Mouse (Mus musculus): Measurements from ENCODE around the gene Trp73. TPM values are rescaled to one million over a fixed set of nuclear protein-coding genes. Genes with fewer than 3 reads are reported as not detected.

Gene Trp73
- polyA plus RNA-seq, 1 experiment: not detected

GRCm38 (mm10) chr4:154045837-154046236, 94.2 kb downstream of the Trp73 start:
- Histone ChIP-seq H3K27ac (ENCODE audit: insufficient read depth, low read depth, low read length) (no peak overlapping the region), H3K4me3 (ENCODE audit: insufficient read depth, low read depth, low read length) (no peak overlapping the region), H3K4me1 (ENCODE audit: control insufficient read depth, insufficient read depth, low read length) (no peaks in the 10 kb centered on the region)
- whole genome bisulfite sequencing: 67% methylated on average over 5 of the region's 5 CpGs
- TF ChIP-seq POLR2A (IDR thresholded peaks at IDR 0.05; ENCODE audit: insufficient read depth, low read depth, low read length) (no peak), CTCF (IDR thresholded peaks at IDR 0.05; ENCODE audit: insufficient read depth, low read depth, low read length) (no peak)

- 77% methylated on average over 9 of the region's 9 CpGs for WGBS
- TF ChIP-seq CTCF (IDR thresholded peaks at IDR 0.05; ENCODE audit: insufficient read depth, low read depth, low read length): no peak
- TF ChIP-seq POLR2A (IDR thresholded peaks at IDR 0.05; ENCODE audit: insufficient read depth, low read depth, low read length): no peak
- no peak within 1 kb of the TSS for H3K4me3 ChIP-seq (ENCODE audit: insufficient read depth, low read depth, low read length)
Measured at GRCm38 (mm10) chr4:154042577-154042976, 97.4 kb downstream of the Trp73 start, which contains the start of gene Ccdc27. TSS of gene Ccdc27 (minus strand) at chr4:154042677.

GRCm38 (mm10) chr4:154037123-154037522, 102.9 kb downstream of the Trp73 start:
- Histone ChIP-seq H3K4me3 (ENCODE audit: insufficient read depth, low read depth, low read length) (no peak overlapping the region), H3K27ac (ENCODE audit: insufficient read depth, low read depth, low read length) (no peak overlapping the region), H3K4me1 (ENCODE audit: control insufficient read depth, insufficient read depth, low read length) (no peaks in the 10 kb centered on the region)
- no peak for TF ChIP-seq POLR2A (IDR thresholded peaks at IDR 0.05; ENCODE audit: insufficient read depth, low read depth, low read length)
- TF ChIP-seq CTCF (IDR thresholded peaks at IDR 0.05; ENCODE audit: insufficient read depth, low read depth, low read length): no peak
- 73% methylated on average over 3 of the region's 3 CpGs for WGBS

More at GRCm38 (mm10) chr4:154042577-154042976, 97.4 kb downstream of the Trp73 start, which contains the start of gene Ccdc27:
- no peaks in the 10 kb centered on the region for H3K4me1 ChIP-seq (ENCODE audit: control insufficient read depth, insufficient read depth, low read length)
- H3K27ac ChIP-seq (ENCODE audit: insufficient read depth, low read depth, low read length): no peak within 1 kb of the TSS

- TF ChIP-seq POLR2A (IDR thresholded peaks at IDR 0.05; ENCODE audit: insufficient read depth, low read depth, low read length): no peak
- no peak for TF ChIP-seq CTCF (IDR thresholded peaks at IDR 0.05; ENCODE audit: insufficient read depth, low read depth, low read length)
- Histone ChIP-seq H3K27ac (ENCODE audit: insufficient read depth, low read depth, low read length) (no peak overlapping the region), H3K4me3 (ENCODE audit: insufficient read depth, low read depth, low read length) (no peak overlapping the region), H3K4me1 (ENCODE audit: control insufficient read depth, insufficient read depth, low read length) (peaks cover 14% of the 10 kb centered on the region)
Measured at GRCm38 (mm10) chr4:154028646-154029045, 111.4 kb downstream of the Trp73 start.

- TF ChIP-seq CTCF (IDR thresholded peaks at IDR 0.05; ENCODE audit: insufficient read depth, low read depth, low read length): no peak
- TF ChIP-seq POLR2A (IDR thresholded peaks at IDR 0.05; ENCODE audit: insufficient read depth, low read depth, low read length): no peak
- WGBS: 62% methylated on average over 7 of the region's 7 CpGs
- Histone ChIP-seq H3K27ac (ENCODE audit: insufficient read depth, low read depth, low read length) (no peak overlapping the region), H3K4me3 (ENCODE audit: insufficient read depth, low read depth, low read length) (no peak overlapping the region), H3K4me1 (ENCODE audit: control insufficient read depth, insufficient read depth, low read length) (peaks cover 17% of the 10 kb centered on the region)
Measured at GRCm38 (mm10) chr4:154028066-154028465, 111.9 kb downstream of the Trp73 start.

- no peak overlapping the region for H3K27ac ChIP-seq (ENCODE audit: insufficient read depth, low read depth, low read length)
- H3K4me1 ChIP-seq (ENCODE audit: control insufficient read depth, insufficient read depth, low read length): peaks cover 23% of the 10 kb centered on the region
- TF ChIP-seq CTCF (IDR thresholded peaks at IDR 0.05; ENCODE audit: insufficient read depth, low read depth, low read length) (no peak), POLR2A (IDR thresholded peaks at IDR 0.05; ENCODE audit: insufficient read depth, low read depth, low read length) (no peak)
- H3K4me3 ChIP-seq (ENCODE audit: insufficient read depth, low read depth, low read length): peak overlapping the region; percentile 30; the same call in 1 of the 2 replicates
- 30% methylated on average over 2 of the region's 2 CpGs for WGBS
Measured at GRCm38 (mm10) chr4:154026441-154026761, 113.6 kb downstream of the Trp73 start.

- WGBS: 6% methylated on average over 32 of the region's 33 CpGs
- TF ChIP-seq CTCF (IDR thresholded peaks at IDR 0.05; ENCODE audit: insufficient read depth, low read depth, low read length) (0 out of 2 replicates have a peak, but pooled peaks have one; percentile 12), POLR2A (IDR thresholded peaks at IDR 0.05; ENCODE audit: insufficient read depth, low read depth, low read length) (no peak)
- H3K27ac ChIP-seq (ENCODE audit: insufficient read depth, low read depth, low read length): no peak within 1 kb of the TSS
- H3K4me1 ChIP-seq (ENCODE audit: control insufficient read depth, insufficient read depth, low read length): peaks cover 23% of the 10 kb centered on the region
- peak within 1 kb of the TSS; percentile 30 for H3K4me3 ChIP-seq (ENCODE audit: insufficient read depth, low read depth, low read length)
Measured at GRCm38 (mm10) chr4:154025641-154026440, 114.2 kb downstream of the Trp73 start, which contains the start of gene Smim1. TSS of gene Smim1 (minus strand) at chr4:154026230.

GRCm38 (mm10) chr4:154024729-154025521, 115.1 kb downstream of the Trp73 start:
- Histone ChIP-seq H3K4me3 (ENCODE audit: insufficient read depth, low read depth, low read length) (peak overlapping the region; percentile 30; the same call in 1 of the 2 replicates), H3K4me1 (ENCODE audit: control insufficient read depth, insufficient read depth, low read length) (peaks cover 23% of the 10 kb centered on the region), H3K27ac (ENCODE audit: insufficient read depth, low read depth, low read length) (no peak overlapping the region)
- TF ChIP-seq CTCF (IDR thresholded peaks at IDR 0.05; ENCODE audit: insufficient read depth, low read depth, low read length) (no peak), POLR2A (IDR thresholded peaks at IDR 0.05; ENCODE audit: insufficient read depth, low read depth, low read length) (no peak)
- WGBS: 59% methylated on average over 17 of the region's 17 CpGs

Measured in olfactory bulb, adult 2 months (tissue).